ENCODE assay signal across 8 mouse cellular contexts in genomic region chr13:92636910-92637275, GRCm38 (mm10). TPM values are rescaled to one million over a fixed set of nuclear protein-coding genes. Genes with fewer than 3 reads are reported as not detected.
DNase-seq lines count a peak whose midpoint lies in the region; TF ChIP-seq lines count a peak whose summit lies in the region.

No protein-coding gene starts in this region.

- H3K36me3 ChIP-seq in macrophage (ENCODE audit: inconsistent target) = no peaks in the 10 kb centered on the region

- no peaks in the 10 kb centered on the region for H3K79me2 ChIP-seq in macrophage (ENCODE audit: inconsistent target)

- peak overlapping the region; percentile 52 for H3K27ac ChIP-seq in macrophage
- no peak overlapping the region for H3K27ac ChIP-seq in cerebellum, adult 2 months (ENCODE audit: insufficient read depth, low read length)

- no peak for TF ChIP-seq CTCF in cerebellum, adult 2 months (IDR thresholded peaks at IDR 0.05; ENCODE audit: borderline replicate concordance, insufficient read depth, low read depth, low read length)

- H3K4me3 ChIP-seq in macrophage (ENCODE audit: inconsistent target) = no peak overlapping the region
- H3K4me3 ChIP-seq in cerebellum, adult 2 months (replicated peaks; ENCODE audit: insufficient read depth, low read depth, low read length) = no peak overlapping the region

- H3K27me3 ChIP-seq in cerebellum, adult 2 months (ENCODE audit: control insufficient read depth, insufficient read depth, low read length) = no peaks in the 10 kb centered on the region

- H3K4me1 ChIP-seq in cerebellum, adult 2 months (ENCODE audit: control insufficient read depth, insufficient read depth, low read length) = no peaks in the 10 kb centered on the region

- 2% methylated on average over 7 of the region's 7 CpGs for WGBS in large intestine, adult 2 months
- 8% methylated on average over 7 of the region's 7 CpGs for WGBS in macrophage (ENCODE audit: missing documents)
- whole genome bisulfite sequencing in cerebellum, adult 2 months = 33% methylated on average over 7 of the region's 7 CpGs

- peak; percentile 72 for DNase-seq in A20 (ENCODE audit: low read depth, low spot score)
- peak; percentile 11 for DNase-seq in R1 (ENCODE audit: low read depth, low spot score)
- peak; percentile 71 for DNase-seq in fat pad, adult 2 months (ENCODE audit: extremely low read depth, low read depth, low spot score)
- peak; percentile 36 for DNase-seq in heart, postnatal 4 days
- peak; percentile 70 for DNase-seq in large intestine, adult 2 months (ENCODE audit: low read depth, low spot score)
- DNase-seq in right cerebral cortex, adult 2 months (ENCODE audit: low spot score in 2 of 2) = peak; percentile 57 to 59
- no peak for DNase-seq in cerebellum, adult 2 months

- TF ChIP-seq POLR2A in cerebellum, adult 2 months (IDR thresholded peaks at IDR 0.05; ENCODE audit: borderline replicate concordance, insufficient read depth, low read length) = no peak

RNA-seq across cellular contexts. Expression of gene Serinc5, which starts 26.0 kb away (rescaled TPM):
- 10 to 100 TPM; 27.5 to 29.4 TPM for total RNA-seq in heart, postnatal 4 days (2021)
- 9.2 and 19.8 TPM in 2 replicates for polyA plus RNA-seq in large intestine, adult 2 months (2012; rRNA removed)
- total RNA-seq in macrophage (2018; cell fraction: chromatin; rRNA removed) = 10 to 100 TPM in 9 of 26 experiments, 1 to 10 TPM in 17; 2.2 to 14.9 (median 6.5) TPM
- 10 to 100 TPM in 9 of 26 experiments, 1 to 10 TPM in 17; 1.2 to 14.6 (median 5.7) TPM for total RNA-seq in macrophage (2018; cell fraction: cytosol; rRNA removed)
- 10 to 100 TPM in 11 of 26 experiments, 1 to 10 TPM in 15; 2.8 to 23.5 (median 6.9) TPM for total RNA-seq in macrophage (2018; cell fraction: nucleus; rRNA removed)
- 3.1 to 9.9 TPM (median 5.8 TPM) in 3 replicates for polyA plus RNA-seq in macrophage (2018)
- 48.1 and 50.7 TPM in 2 replicates for polyA plus RNA-seq in cerebellum, adult 2 months (2012; rRNA removed)

Comparison
In these comparisons a context has a peak if more than half of its experiments do, and no peak if none do; other contexts are left out.
1. DNase-seq: peak in A20 (single experiment), R1 (single experiment), fat pad, adult 2 months (single experiment), heart, postnatal 4 days (single experiment), large intestine, adult 2 months (single experiment) and right cerebral cortex, adult 2 months (2 of 2); none in cerebellum, adult 2 months (0 of 2).